Mouse (Mus musculus): ENCODE data around the gene Prkn. TPM values are rescaled to one million over a fixed set of nuclear protein-coding genes. Genes with fewer than 3 reads are reported as not detected.

The Prkn gene
- polyA plus RNA-seq, 1 experiment = 21.7 TPM

DNA sequence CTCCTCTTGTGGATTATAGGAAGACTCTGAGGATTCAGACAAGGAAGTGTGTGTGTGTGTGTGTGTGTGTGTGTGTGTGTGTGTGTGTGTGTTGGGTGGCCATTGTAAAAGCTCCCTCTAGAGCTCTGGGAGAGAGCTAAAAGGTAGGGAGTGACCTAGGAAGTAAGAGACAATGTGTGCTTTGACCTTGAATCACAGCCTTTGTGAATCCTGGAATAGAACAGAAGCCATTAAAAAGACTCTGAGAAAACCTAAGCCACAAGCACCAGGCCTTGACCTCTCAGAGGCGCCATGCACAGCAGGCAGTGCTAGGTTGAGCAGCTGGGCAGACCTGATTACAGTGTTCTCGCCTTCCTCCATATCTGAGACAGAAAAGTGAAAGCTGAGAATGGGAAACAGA is 1236.6 kb downstream of the Prkn start:
- TF ChIP-seq CTCF (IDR thresholded peaks at IDR 0.05; ENCODE audit: extremely low read depth, insufficient read depth, low read length) = no peak
- no peak for TF ChIP-seq POLR2A (IDR thresholded peaks at IDR 0.05; ENCODE audit: extremely low read depth, insufficient read depth, low read length)
- Histone ChIP-seq H3K27ac (ENCODE audit: insufficient read depth, low read length) (no peak overlapping the region), H3K4me1 (ENCODE audit: control insufficient read depth, insufficient read depth, low read length) (no peaks in the 10 kb centered on the region), H3K4me3 (ENCODE audit: insufficient read depth, low read length) (no peak overlapping the region)

DNA sequence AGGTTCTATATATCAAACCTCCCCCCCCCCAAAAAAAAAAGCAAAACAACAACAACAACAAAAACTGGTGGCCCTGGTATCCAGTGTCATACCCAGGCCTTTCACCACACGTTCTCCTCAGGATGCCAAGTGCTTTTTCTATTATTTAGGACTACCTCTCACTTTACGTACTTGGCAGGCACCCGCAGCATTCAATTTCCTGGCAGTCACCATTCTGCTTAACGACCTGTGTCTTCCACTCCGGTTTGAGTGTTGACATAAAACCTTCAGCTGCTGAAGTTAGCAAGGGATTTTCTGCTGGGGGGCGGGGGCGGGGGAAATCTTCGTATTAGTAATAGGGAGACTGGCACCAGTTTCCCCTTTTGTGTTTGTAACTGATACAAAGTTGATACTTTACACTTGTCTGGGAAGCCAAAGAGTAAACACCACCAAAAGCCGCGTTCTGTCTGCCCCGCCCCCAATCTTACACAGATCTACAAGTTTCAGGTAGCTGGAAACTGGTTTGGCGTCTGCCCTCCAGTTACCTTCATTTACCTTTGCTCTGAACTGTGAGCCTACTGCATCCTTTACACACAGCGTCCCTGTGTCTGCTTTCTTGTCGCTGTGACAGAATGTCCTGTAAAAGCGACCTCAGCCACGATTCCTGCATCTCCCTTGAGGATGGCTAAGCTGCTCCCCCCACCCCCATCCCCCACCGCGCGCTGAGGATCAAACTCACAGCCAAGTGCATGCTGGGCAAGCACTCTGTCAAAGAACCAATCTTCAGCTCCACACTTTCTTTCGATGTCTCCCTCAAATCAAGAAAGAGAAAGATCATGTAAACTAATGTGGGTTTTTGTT is 1240.7 kb downstream of the Prkn start:
- no peak overlapping the region for H3K4me3 ChIP-seq (ENCODE audit: insufficient read depth, low read length)
- H3K4me1 ChIP-seq (ENCODE audit: control insufficient read depth, insufficient read depth, low read length) = no peaks in the 10 kb centered on the region
- no peak overlapping the region for H3K27ac ChIP-seq (ENCODE audit: insufficient read depth, low read length)
- TF ChIP-seq CTCF (IDR thresholded peaks at IDR 0.05; ENCODE audit: extremely low read depth, insufficient read depth, low read length) (no peak), POLR2A (IDR thresholded peaks at IDR 0.05; ENCODE audit: extremely low read depth, insufficient read depth, low read length) (no peak)

DNA sequence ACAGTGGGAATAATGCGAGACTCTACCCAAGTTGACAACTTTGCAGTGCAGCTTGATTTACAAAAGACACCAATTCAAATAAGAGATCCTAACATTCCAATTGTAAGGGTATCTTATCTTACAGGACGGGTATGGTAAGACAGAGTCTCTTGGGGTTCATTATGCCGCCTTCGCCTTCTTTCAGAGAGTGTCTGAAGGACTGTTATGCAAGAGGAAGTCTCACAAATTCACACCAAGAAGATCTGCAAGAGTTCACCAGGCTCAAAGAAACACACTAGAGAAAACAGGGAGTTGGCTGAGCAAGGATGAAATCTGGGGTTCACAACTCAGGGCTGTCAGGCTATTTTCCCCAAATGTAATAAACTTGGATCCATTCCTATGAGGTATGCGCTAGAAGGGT is 1242.0 kb downstream of the Prkn start:
- no peak overlapping the region for H3K27ac ChIP-seq (ENCODE audit: insufficient read depth, low read length)
- H3K4me3 ChIP-seq (ENCODE audit: insufficient read depth, low read length) = no peak overlapping the region
- no peak for TF ChIP-seq CTCF (IDR thresholded peaks at IDR 0.05; ENCODE audit: extremely low read depth, insufficient read depth, low read length)
- no peak for TF ChIP-seq POLR2A (IDR thresholded peaks at IDR 0.05; ENCODE audit: extremely low read depth, insufficient read depth, low read length)
- H3K4me1 ChIP-seq (ENCODE audit: control insufficient read depth, insufficient read depth, low read length) = no peaks in the 10 kb centered on the region

DNA sequence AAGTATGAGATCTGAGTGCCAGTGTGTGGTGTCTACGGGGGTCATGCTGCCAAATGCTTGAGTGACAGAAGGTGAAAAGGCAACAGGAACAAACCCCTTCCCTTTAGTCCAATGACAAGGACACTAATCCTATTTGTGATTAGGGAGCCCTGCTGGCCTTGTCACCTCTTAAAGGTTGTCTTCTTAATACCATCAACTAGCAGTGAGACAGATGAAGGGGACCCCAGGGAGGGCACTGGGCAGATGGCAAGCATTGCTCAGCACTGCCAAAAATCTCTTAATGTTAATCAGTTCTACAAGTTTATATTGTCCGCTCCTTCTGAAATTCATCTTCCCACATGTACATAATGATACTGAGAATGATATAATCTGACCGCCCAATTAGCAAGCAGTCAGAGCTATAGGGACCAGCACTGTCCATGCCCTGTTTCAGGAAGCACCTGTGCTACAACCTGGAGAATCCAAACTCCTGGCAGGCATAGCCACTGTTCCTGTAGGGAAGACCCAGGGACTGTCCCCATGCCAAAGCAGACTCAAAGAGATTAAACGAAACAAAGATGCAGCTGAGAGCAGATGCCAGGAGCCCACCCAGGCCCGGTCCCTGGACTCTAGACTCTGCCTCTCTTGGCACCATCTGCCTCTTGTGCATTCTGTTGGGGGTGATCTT is 1250.2 kb downstream of the Prkn start:
- no peak overlapping the region for H3K4me3 ChIP-seq (ENCODE audit: insufficient read depth, low read length)
- H3K4me1 ChIP-seq (ENCODE audit: control insufficient read depth, insufficient read depth, low read length) = peaks cover 3% of the 10 kb centered on the region
- TF ChIP-seq CTCF (IDR thresholded peaks at IDR 0.05; ENCODE audit: extremely low read depth, insufficient read depth, low read length) = no peak
- TF ChIP-seq POLR2A (IDR thresholded peaks at IDR 0.05; ENCODE audit: extremely low read depth, insufficient read depth, low read length) = no peak
- H3K27ac ChIP-seq (ENCODE audit: insufficient read depth, low read length) = no peak overlapping the region

DNA sequence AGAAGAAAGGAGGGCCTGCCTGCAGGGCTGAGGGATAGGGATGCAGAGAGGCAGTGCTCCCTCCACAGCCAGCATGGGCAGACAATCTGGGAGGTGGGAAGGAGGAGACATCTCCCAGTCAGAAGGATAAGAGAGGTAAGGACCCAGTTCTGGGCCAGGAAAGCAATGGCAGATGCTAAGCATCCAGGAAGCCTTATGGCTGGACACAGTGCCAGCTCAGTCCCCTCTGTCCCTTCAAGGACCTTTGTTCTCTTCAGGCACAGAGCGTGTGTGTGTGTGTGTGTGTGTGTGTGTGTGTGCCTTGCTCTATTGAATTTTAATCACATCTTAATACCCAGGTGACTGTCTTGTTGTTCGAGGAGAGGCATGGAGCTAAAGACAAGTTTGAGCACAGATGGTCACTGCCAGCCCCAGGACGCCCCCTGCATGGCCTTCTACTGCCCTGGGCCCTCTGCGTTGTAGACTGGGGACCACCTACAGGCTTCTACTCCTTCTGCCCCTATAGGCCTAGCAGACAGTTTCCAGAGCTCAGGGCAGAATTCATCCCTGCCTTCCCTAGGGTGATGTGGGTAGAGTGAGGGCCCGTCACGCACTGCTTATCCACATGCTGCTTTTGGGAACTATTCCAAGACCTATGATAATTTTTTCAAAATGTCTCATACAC is 1252.8 kb downstream of the Prkn start:
- no peak for TF ChIP-seq CTCF (IDR thresholded peaks at IDR 0.05; ENCODE audit: extremely low read depth, insufficient read depth, low read length)
- TF ChIP-seq POLR2A (IDR thresholded peaks at IDR 0.05; ENCODE audit: extremely low read depth, insufficient read depth, low read length) = no peak
- no peak overlapping the region for H3K27ac ChIP-seq (ENCODE audit: insufficient read depth, low read length)
- H3K4me1 ChIP-seq (ENCODE audit: control insufficient read depth, insufficient read depth, low read length) = peaks cover 3% of the 10 kb centered on the region
- no peak overlapping the region for H3K4me3 ChIP-seq (ENCODE audit: insufficient read depth, low read length)

DNA sequence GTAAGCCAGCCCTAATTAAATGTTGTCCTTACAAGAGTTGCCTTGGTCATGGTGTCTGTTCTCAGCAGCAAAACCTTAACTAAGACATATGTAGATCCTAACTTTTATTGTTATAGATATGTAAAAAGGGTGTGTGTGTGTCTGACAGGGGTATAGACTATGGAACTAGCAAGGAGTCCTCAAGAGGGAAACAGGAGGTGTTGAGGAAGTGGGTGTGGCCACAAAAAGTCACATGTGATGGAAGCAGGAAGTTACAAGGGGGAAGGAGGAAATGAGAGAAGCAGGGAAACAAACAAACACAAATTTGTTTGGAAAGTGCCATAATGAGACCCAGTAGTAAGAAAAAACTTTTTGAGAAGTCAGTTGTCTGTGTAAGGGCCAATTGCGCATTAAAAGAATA is 1253.8 kb downstream of the Prkn start:
- no peak for TF ChIP-seq CTCF (IDR thresholded peaks at IDR 0.05; ENCODE audit: extremely low read depth, insufficient read depth, low read length)
- no peak for TF ChIP-seq POLR2A (IDR thresholded peaks at IDR 0.05; ENCODE audit: extremely low read depth, insufficient read depth, low read length)
- Histone ChIP-seq H3K27ac (ENCODE audit: insufficient read depth, low read length) (no peak overlapping the region), H3K4me1 (ENCODE audit: control insufficient read depth, insufficient read depth, low read length) (peaks cover 3% of the 10 kb centered on the region), H3K4me3 (ENCODE audit: insufficient read depth, low read length) (no peak overlapping the region)

DNA sequence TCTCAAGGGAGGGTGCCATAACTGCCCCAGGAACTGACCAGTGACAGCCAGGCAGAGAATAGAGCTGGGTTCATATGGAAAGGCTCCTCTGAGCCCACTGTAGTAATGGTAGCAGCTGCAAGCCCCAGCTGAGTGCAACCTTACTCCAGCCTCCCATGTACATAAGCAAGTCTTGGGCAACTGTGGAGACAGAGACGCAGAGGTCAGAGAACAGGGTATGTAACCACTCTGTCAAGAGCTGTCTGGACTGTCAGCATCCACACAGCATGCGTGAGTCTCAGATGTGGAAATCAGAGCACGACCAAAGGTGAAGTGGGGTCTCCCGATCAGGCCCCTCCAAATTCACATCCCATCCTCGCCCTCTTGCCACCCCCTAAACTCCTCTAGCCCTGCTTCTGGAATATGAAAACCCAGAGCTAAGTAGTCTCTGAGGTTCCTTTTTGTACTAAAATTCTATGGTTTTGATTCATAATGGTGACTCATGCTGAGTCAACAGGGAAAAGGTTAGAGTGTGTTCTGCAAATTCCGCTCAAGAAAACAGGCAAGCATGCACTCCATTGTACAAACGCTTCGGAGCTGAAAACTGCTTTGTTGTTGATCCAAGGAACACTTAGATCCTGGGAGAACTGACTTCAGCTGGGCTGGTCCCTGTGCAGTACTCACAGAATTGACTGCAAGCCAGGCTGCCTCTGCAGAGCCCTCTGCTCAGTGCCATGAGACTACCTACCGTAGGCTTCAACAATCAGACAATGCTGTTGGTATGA is 1254.8 kb downstream of the Prkn start:
- Histone ChIP-seq H3K4me3 (ENCODE audit: insufficient read depth, low read length) (no peak overlapping the region), H3K27ac (ENCODE audit: insufficient read depth, low read length) (no peak overlapping the region), H3K4me1 (ENCODE audit: control insufficient read depth, insufficient read depth, low read length) (peaks cover 3% of the 10 kb centered on the region)
- TF ChIP-seq POLR2A (IDR thresholded peaks at IDR 0.05; ENCODE audit: extremely low read depth, insufficient read depth, low read length) (no peak), CTCF (IDR thresholded peaks at IDR 0.05; ENCODE audit: extremely low read depth, insufficient read depth, low read length) (no peak)

DNA sequence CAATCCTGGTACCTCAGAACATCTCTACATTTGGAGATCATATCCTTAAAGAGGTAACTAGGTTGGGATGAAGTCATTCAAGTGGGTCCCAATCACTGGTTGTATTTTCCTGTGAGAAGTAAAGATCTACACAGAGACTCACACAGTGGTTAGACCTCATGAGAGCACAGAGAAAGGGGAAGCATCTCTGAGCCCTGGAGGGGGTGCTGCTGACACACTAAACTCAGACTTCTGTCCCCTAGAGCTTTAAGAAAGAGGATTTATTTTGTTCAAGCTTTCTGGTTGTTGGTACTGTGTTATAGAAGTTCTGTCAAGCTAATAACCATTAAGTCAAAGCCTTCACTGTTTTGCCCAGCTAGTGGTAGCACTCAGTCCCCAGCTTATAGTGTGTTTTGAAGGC is 1259.2 kb downstream of the Prkn start:
- no peak for TF ChIP-seq POLR2A (IDR thresholded peaks at IDR 0.05; ENCODE audit: extremely low read depth, insufficient read depth, low read length)
- Histone ChIP-seq H3K27ac (ENCODE audit: insufficient read depth, low read length) (no peak overlapping the region), H3K4me3 (ENCODE audit: insufficient read depth, low read length) (no peak overlapping the region), H3K4me1 (ENCODE audit: control insufficient read depth, insufficient read depth, low read length) (peaks cover 3% of the 10 kb centered on the region)

DNA sequence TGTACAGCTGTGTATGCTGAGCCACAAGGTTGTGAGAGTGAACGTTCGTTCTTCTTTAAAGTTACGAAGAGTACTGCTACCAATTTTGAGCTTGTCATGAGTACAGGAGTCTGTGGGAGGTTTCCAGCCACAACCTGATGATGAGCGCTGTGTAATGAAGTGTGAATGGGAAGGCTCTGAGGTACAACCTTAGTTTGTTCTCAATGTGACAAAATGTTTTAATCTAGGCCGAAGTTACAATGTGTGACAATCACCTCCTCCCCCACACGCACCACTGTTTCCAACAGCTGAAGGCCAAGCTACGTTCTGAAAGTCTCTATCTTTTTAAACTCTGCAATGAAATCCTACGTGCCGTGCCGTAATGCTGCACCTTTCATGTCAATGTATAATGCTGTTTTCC is 1262.1 kb downstream of the Prkn start:
- TF ChIP-seq POLR2A (IDR thresholded peaks at IDR 0.05; ENCODE audit: extremely low read depth, insufficient read depth, low read length) = no peak
- no peak for TF ChIP-seq CTCF (IDR thresholded peaks at IDR 0.05; ENCODE audit: extremely low read depth, insufficient read depth, low read length)

More for the DNA sequence above, 1262.1 kb downstream of the Prkn start:
- no peaks in the 10 kb centered on the region for H3K4me1 ChIP-seq (ENCODE audit: control insufficient read depth, insufficient read depth, low read length)
- no peak overlapping the region for H3K27ac ChIP-seq (ENCODE audit: insufficient read depth, low read length)
- no peak overlapping the region for H3K4me3 ChIP-seq (ENCODE audit: insufficient read depth, low read length)
